Mouse (Mus musculus) lung, postnatal 0 days (tissue): ENCODE results near the gene Smdt1.
A peak's percentile ranks its signal among the peaks of the same experiment; 100 is the strongest.

Source experiments
- CTCF ChIP-seq: IDR thresholded peaks from 2 replicates; pipeline ENCODE4 v1.5.1; 2016; ENCODE audit warnings: antibody characterized with exemption, mild to moderate bottlenecking
- EP300 ChIP-seq: IDR thresholded peaks from 2 replicates; pipeline ENCODE4 v1.6.1; 2016; ENCODE audit warnings: antibody characterized with exemption, mild to moderate bottlenecking, control low read depth

- peak; percentile 41 for TF ChIP-seq CTCF
- TF ChIP-seq EP300 = peak; percentile 37; the same call in 1 of the 2 replicates
Observed at GRCm38 (mm10) chr15:82346580-82347302, 8.0 kb downstream of the Smdt1 start.
